Mouse (Mus musculus) liver, adult 2 months (tissue): ENCODE measurements around the gene Rbm34. TPM values are rescaled to one million over a fixed set of nuclear protein-coding genes. Genes with fewer than 3 reads are reported as not detected.
A peak's percentile ranks its signal among the peaks of the same experiment; 100 is the strongest.
"Not testable (repeated sequence)": the region's sequence is repeated elsewhere in the genome, so short reads cannot be mapped to it uniquely, and the experiment has no call there.

ENCODE experiments used
- DNase-seq: peaks from one replicate; pipeline ENCODE4 v3.0.0-alpha.2; 2011; ENCODE audit warnings: low read depth, low spot score; ENCODE audit errors: extremely low read depth
- H3K27ac ChIP-seq: fragments of 200-500 bp; replicated peaks from 2 replicates; pipeline ENCODE4 v1.5.1; 2012; ENCODE audit warnings: low read depth, mild to moderate bottlenecking, control low read depth, inconsistent platforms, low read length; ENCODE audit not compliant: insufficient read depth
- H3K27me3 ChIP-seq: fragments of 200-500 bp; 2 replicates; pipeline ENCODE4 v1.6.1; 2012; ENCODE audit warnings: mild to moderate bottlenecking, moderate library complexity, low read length, inconsistent platforms; ENCODE audit not compliant: control insufficient read depth, insufficient read depth
- H3K36me3 ChIP-seq: fragments of 200-500 bp; 2 replicates; pipeline ENCODE4 v1.6.1; 2012; ENCODE audit warnings: low read length, inconsistent platforms; ENCODE audit not compliant: control insufficient read depth, insufficient read depth
- H3K4me1 ChIP-seq: fragments of 200-500 bp; 2 replicates; pipeline ENCODE4 v1.6.1; 2011; ENCODE audit warnings: low read length; ENCODE audit not compliant: control insufficient read depth, insufficient read depth
- H3K4me3 ChIP-seq: fragments of 200-500 bp; 2 replicates; pipeline ENCODE4 v1.5.1; 2011; ENCODE audit warnings: low read depth, mild to moderate bottlenecking, control low read depth, low read length, moderate library complexity; ENCODE audit not compliant: insufficient read depth
- H3K79me2 ChIP-seq: fragments of 200-500 bp; 2 replicates; pipeline ENCODE4 v1.6.1; 2012; ENCODE audit warnings: inconsistent platforms, mild to moderate bottlenecking, low read length, moderate library complexity; ENCODE audit not compliant: control insufficient read depth, insufficient read depth
- H3K9ac ChIP-seq: fragments of 200-500 bp; 2 replicates; pipeline ENCODE4 v1.6.1; 2012; ENCODE audit warnings: low read depth, mild to moderate bottlenecking, control low read depth, inconsistent platforms, low read length
- CTCF ChIP-seq: fragments of 200-500 bp; IDR thresholded peaks from 2 replicates; pipeline ENCODE4 v1.5.1; 2011; ENCODE audit warnings: low read depth, low read length, control low read depth
- POLR2A ChIP-seq: fragments of 200-500 bp; IDR thresholded peaks from 2 replicates; pipeline ENCODE4 v1.6.1; 2011; ENCODE audit warnings: low read length, control low read depth; ENCODE audit not compliant: insufficient read depth; ENCODE audit errors: extremely low read depth
- WGBS: fragments of 180-500 bp; shearing (Covaris S2); methylation state at CpG from one replicate; pipeline ENCODE4 v1.1.7; 2018; 5-methylcytosine and 5-hydroxymethylcytosine counted together
- polyA plus RNA-seq: library from polyadenylated mRNA; depleted of rRNA; stranded (reverse); fragments of >200 nt; gene quantifications from 2 replicates; pipeline ENCODE4 v1.2.3, GENCODE M21; 2012
- total RNA-seq: library from RNA; depleted of rRNA; stranded (reverse); fragments of >200 nt; gene quantifications from 2 replicates; pipeline ENCODE4 v1.2.3, GENCODE M21; 2014

The Rbm34 gene
- total and polyA plus RNA-seq, 2 experiments: 1.5 to 6.4 TPM

- peak; percentile 46 for DNase-seq
- H3K79me2 ChIP-seq: no peaks in the 10 kb centered on the region
- H3K36me3 ChIP-seq: no peaks in the 10 kb centered on the region
- no peak overlapping the region for H3K27ac ChIP-seq
- H3K27me3 ChIP-seq: no peaks in the 10 kb centered on the region
- H3K4me3 ChIP-seq: no peak overlapping the region
- 52% methylated on average over 6 of the region's 6 CpGs for WGBS
- peaks cover 7% of the 10 kb centered on the region for H3K4me1 ChIP-seq
- TF ChIP-seq POLR2A: no peak
- TF ChIP-seq CTCF: no peak
- H3K9ac ChIP-seq: no peak overlapping the region
Observed at GRCm38 (mm10) chr8:126917179-126917905, 53.5 kb downstream of the Rbm34 start.

- peaks cover 7% of the 10 kb centered on the region for H3K4me1 ChIP-seq
- no peak for TF ChIP-seq CTCF
- TF ChIP-seq POLR2A: no peak
- 94% methylated on average over 4 of the region's 4 CpGs for WGBS
- no peak overlapping the region for H3K27ac ChIP-seq
- H3K27me3 ChIP-seq: no peaks in the 10 kb centered on the region
- H3K79me2 ChIP-seq: no peaks in the 10 kb centered on the region
- no peaks in the 10 kb centered on the region for H3K36me3 ChIP-seq
- DNase-seq: no peak
- no peak overlapping the region for H3K4me3 ChIP-seq
- no peak overlapping the region for H3K9ac ChIP-seq
Observed at GRCm38 (mm10) chr8:126916611-126917010, 54.3 kb downstream of the Rbm34 start.

GRCm38 (mm10) chr8:126914609-126915375, 56.1 kb downstream of the Rbm34 start:
- 73% methylated on average over 10 of the region's 10 CpGs for WGBS
- no peak for DNase-seq
- Histone ChIP-seq H3K4me1 (peaks cover 3% of the 10 kb centered on the region), H3K27me3 (no peaks in the 10 kb centered on the region), H3K36me3 (no peaks in the 10 kb centered on the region), H3K4me3 (no peak overlapping the region), H3K79me2 (no peaks in the 10 kb centered on the region), H3K9ac (no peak overlapping the region), H3K27ac (0 out of 2 replicates have a peak overlapping the region, but pooled peaks have one; percentile 16)
- TF ChIP-seq CTCF (no peak), POLR2A (no peak)

GRCm38 (mm10) chr8:126914107-126914490, 56.8 kb downstream of the Rbm34 start:
- not testable (repeated sequence) for H3K36me3 ChIP-seq, DNase-seq, H3K79me2 ChIP-seq, H3K9ac ChIP-seq, H3K4me1 ChIP-seq, H3K27me3 ChIP-seq, H3K4me3 ChIP-seq, H3K27ac ChIP-seq
- WGBS: 81% methylated on average over 10 of the region's 10 CpGs

- DNase-seq: no peak
- TF ChIP-seq CTCF: no peak
- TF ChIP-seq POLR2A: no peak
- no peak overlapping the region for H3K9ac ChIP-seq
- WGBS: 64% methylated on average over 12 of the region's 12 CpGs
- peaks cover 7% of the 10 kb centered on the region for H3K4me1 ChIP-seq
- H3K27me3 ChIP-seq: no peaks in the 10 kb centered on the region
- no peak overlapping the region for H3K4me3 ChIP-seq
- no peaks in the 10 kb centered on the region for H3K36me3 ChIP-seq
- H3K79me2 ChIP-seq: no peaks in the 10 kb centered on the region
- no peak overlapping the region for H3K27ac ChIP-seq
Observed at GRCm38 (mm10) chr8:126913241-126914106, 57.4 kb downstream of the Rbm34 start.
